In genomic region chr13:30198101-30198570, GRCm38 (mm10) we compare ENCODE assay signal across 11 mouse cellular contexts.
DNase-seq lines count a peak whose midpoint lies in the region; ATAC-seq and TF ChIP-seq lines count a peak whose summit lies in the region.
"Had no signal": no experiment of that assay in that cellular context is flagged by ENCODE, and none has a peak within 500 bp of the region (broad histone marks: within the 10 kb centered on the region; RNA-seq: fewer than 3 reads in every experiment).

No protein-coding gene starts in this region.

- TF ChIP-seq CTCF in lung, adult 2 months (IDR thresholded peaks at IDR 0.05; ENCODE audit: insufficient read depth, low read length): no peak

- TF ChIP-seq POLR2A in lung, adult 2 months (IDR thresholded peaks at IDR 0.05; ENCODE audit: borderline replicate concordance, extremely low read depth, low read depth, low read length): no peak

- no peak overlapping the region for H3K4me3 ChIP-seq in lung, adult 2 months (replicated peaks; ENCODE audit: extremely low read depth, low read depth, low read length)

- DNase-seq in CD4-positive, CD25-positive, alpha-beta regulatory T cell, adult 2 months (ENCODE audit: low read depth, low spot score): peak; percentile 27
- DNase-seq in 416B (ENCODE audit: low read depth) (peak; percentile 69), adipocyte (ENCODE audit: low spot score) (no peak)
- peak; percentile 23 for DNase-seq in lung, adult 2 months
- DNase-seq in splenic B cell, adult 2 months (ENCODE audit: low read depth, low spot score): peak; percentile 9
- no peak for DNase-seq in embryo, embryonic 10 days (ENCODE audit: low spot score)
- DNase-seq in cerebellum, adult 18-20 months: no peak
- DNase-seq: cerebellum, postnatal 25 days; forebrain, postnatal 0 days; layer of hippocampus, adult 9-11 months had no signal

- no peaks in the 10 kb centered on the region; the same call in 1 of the 2 replicates for H3K27me3 ChIP-seq in splenic B cell, adult 2 months (ENCODE audit: control insufficient read depth, insufficient read depth, low read length, poor library complexity, severe bottlenecking)

- no peaks in the 10 kb centered on the region for H3K4me1 ChIP-seq in lung, adult 2 months (ENCODE audit: control insufficient read depth, insufficient read depth, low read length)

- WGBS in lung, adult 2 months: 62% methylated on average over 9 of the region's 9 CpGs

- no peaks in the 10 kb centered on the region for H3K36me3 ChIP-seq in splenic B cell, adult 2 months (ENCODE audit: control insufficient read depth, insufficient read depth, low read length, poor library complexity, severe bottlenecking)

- no peak for ATAC-seq in CD4-positive, CD25-positive, alpha-beta regulatory T cell, adult 4 months
- ATAC-seq: forebrain, postnatal 0 days had no signal

Comparison
In these comparisons a context has a peak if more than half of its experiments do, and no peak if none do; other contexts are left out.
1. DNase-seq: peak in CD4-positive, CD25-positive, alpha-beta regulatory T cell, adult 2 months (single experiment), 416B (single experiment), lung, adult 2 months (single experiment) and splenic B cell, adult 2 months (single experiment); none in embryo, embryonic 10 days (single experiment), cerebellum, adult 18-20 months (0 of 2) and adipocyte (single experiment).